Mouse (Mus musculus) NIH3T3 (cell line): Measurements from ENCODE around the gene 4933406M09Rik.

Experiments
- DNase-seq: peaks from one replicate; pipeline ENCODE4 v3.0.0-alpha.2; 2012; ENCODE audit warnings: low read depth

4933406M09Rik gene

GRCm38 (mm10) chr1:134433473-134433872, 47.7 kb downstream of the 4933406M09Rik start:
- DNase-seq, result peak; percentile 31

GRCm38 (mm10) chr1:134435414-134435813, 49.7 kb downstream of the 4933406M09Rik start:
- peak; percentile 67 for DNase-seq

DNA sequence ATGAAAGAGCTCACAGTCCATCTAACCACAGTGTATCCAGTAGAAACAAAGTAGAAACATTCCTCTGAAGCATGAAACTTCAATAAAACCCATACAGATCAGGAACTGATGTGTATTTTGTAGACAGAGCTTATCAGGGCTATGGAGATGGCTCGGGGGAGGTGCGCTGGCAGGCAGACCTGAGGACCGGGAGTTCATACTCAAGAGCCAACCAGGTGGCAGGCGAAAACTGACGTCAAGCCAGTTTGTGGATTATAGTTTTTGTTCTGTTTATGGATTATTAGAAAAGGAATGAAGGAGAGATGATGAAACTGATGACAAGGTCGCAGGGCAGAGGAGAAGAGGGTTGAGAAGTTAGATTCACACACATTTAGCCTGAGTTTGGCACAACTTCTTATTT, 54.7 kb downstream of the 4933406M09Rik start:
- no peak for DNase-seq
